Mouse (Mus musculus): ENCODE measurements around the gene Unc13b. TPM values are rescaled to one million over a fixed set of nuclear protein-coding genes. Genes with fewer than 3 reads are reported as not detected.

Unc13b gene
- polyA plus RNA-seq, 1 experiment from 2014 or later, result 0.36 TPM

DNA sequence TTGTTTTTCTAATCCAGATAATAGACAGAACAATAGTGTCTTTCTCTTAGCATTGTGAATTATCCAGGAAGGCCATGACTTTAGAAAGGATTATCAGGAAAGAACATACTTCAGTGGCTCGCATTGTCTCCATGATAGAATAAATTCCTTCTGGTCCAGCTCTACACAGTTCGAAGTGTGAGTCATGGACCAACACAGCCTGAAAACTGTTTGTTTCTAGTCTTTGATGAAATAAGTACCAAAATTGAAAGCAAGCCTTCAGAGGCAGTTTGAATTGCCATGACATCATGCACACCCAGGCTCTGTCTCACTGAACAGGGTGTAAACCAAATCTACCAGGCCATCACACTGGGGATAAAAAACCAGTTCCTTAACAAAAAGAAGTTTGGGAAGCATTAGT is 128.7 kb downstream of the Unc13b start:
- no peaks in the 10 kb centered on the region for H3K79me2 ChIP-seq (ENCODE audit: inconsistent target)
- no peak overlapping the region for H3K27ac ChIP-seq
- H3K4me3 ChIP-seq (ENCODE audit: inconsistent target), result no peak overlapping the region
- H3K36me3 ChIP-seq (ENCODE audit: inconsistent target), result no peaks in the 10 kb centered on the region
- 94% methylated on average over 2 of the region's 2 CpGs for WGBS (ENCODE audit: missing documents)

DNA sequence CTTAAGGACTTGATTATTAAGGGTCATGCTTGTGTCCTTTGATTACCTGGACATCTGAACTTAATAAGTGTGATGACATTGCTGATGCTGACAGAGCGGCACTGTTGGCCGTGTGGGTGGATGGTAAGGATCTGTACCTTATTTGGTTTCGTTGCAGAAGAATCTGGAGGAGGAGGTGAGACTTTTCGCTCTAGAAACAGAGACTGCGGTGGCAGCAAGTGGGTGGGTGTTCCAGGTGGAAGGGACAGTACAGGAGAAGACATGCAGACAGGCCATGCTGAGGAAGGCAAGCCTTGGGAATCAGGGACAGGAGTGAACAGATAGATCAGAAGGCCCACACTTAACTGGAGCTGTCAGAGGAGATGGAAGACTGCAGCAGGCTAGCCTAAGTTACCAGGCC is 130.6 kb downstream of the Unc13b start:
- Histone ChIP-seq H3K27ac (no peak overlapping the region), H3K79me2 (ENCODE audit: inconsistent target) (no peaks in the 10 kb centered on the region), H3K36me3 (ENCODE audit: inconsistent target) (no peaks in the 10 kb centered on the region), H3K4me3 (ENCODE audit: inconsistent target) (no peak overlapping the region)
- WGBS (ENCODE audit: missing documents), result 95% methylated on average over 5 of the region's 5 CpGs

DNA sequence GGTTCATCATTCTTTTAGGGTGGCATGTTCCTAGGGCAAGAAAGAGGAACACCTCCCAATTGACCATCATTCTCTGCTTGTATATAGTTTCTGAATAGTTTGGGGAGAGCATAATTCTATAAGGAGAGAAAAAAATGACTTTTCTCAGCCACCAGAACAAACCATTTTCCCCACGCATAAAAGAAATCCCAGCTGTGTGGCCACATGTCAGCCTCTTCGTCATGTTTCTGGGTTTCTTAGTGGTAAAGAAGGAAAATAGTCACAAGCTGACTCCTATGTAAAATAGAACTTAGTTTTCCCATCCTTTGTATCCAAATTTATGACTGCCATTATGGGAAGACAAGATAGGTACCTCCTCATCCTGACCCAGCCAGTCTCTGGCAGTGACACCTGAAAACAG is 146.2 kb downstream of the Unc13b start:
- WGBS (ENCODE audit: missing documents), result 96% methylated on average over 2 of the region's 2 CpGs
- Histone ChIP-seq H3K79me2 (ENCODE audit: inconsistent target) (no peaks in the 10 kb centered on the region), H3K36me3 (ENCODE audit: inconsistent target) (no peaks in the 10 kb centered on the region), H3K4me3 (ENCODE audit: inconsistent target) (no peak overlapping the region), H3K27ac (no peak overlapping the region)

DNA sequence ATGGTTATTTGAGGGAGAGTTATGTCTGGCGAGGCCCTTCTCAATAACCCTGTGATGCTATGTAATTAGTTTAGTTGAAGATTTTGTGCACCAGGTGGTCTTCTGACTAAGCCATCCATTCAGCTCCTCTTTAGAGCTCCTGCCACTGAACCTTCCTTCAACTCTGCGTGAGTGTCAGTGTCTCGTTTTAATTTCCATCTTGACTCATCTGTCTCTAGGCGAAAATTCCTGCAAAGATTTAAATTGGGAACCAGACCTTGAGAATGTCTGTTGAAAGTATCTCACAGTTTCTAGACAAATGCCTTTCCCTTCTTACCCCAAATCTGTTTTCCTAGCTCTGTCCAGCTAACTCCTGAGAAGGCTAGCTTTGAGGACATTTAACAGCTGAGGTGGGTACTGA is 146.8 kb downstream of the Unc13b start:
- 98% methylated on average over 4 of the region's 4 CpGs for WGBS (ENCODE audit: missing documents)
- H3K36me3 ChIP-seq (ENCODE audit: inconsistent target), result no peaks in the 10 kb centered on the region
- no peak overlapping the region for H3K4me3 ChIP-seq (ENCODE audit: inconsistent target)
- H3K79me2 ChIP-seq (ENCODE audit: inconsistent target), result no peaks in the 10 kb centered on the region
- H3K27ac ChIP-seq, result no peak overlapping the region

DNA sequence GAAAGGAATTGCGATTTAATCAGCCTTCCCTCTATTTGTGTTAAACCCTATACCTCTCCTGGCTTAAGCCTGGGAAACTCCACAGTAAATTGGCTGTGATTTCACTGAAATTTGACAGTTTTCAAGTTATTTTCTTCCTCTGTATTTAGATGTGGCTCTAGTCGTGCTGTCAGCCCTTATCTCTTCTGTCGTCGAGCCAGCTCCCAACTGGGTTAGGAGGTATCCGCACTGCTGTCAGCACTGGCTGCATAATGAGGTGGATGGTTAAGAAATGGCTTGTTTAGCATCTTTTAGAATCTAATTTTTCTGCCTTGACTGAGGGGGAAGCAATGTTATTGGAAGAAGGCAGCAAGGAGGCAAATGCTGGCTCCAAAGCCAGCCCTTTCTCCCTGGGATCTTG is 148.2 kb downstream of the Unc13b start:
- no peaks in the 10 kb centered on the region for H3K36me3 ChIP-seq (ENCODE audit: inconsistent target)
- no peak overlapping the region for H3K4me3 ChIP-seq (ENCODE audit: inconsistent target)
- no peak overlapping the region for H3K27ac ChIP-seq
- H3K79me2 ChIP-seq (ENCODE audit: inconsistent target), result no peaks in the 10 kb centered on the region
- 90% methylated on average over 5 of the region's 5 CpGs for WGBS (ENCODE audit: missing documents)

DNA sequence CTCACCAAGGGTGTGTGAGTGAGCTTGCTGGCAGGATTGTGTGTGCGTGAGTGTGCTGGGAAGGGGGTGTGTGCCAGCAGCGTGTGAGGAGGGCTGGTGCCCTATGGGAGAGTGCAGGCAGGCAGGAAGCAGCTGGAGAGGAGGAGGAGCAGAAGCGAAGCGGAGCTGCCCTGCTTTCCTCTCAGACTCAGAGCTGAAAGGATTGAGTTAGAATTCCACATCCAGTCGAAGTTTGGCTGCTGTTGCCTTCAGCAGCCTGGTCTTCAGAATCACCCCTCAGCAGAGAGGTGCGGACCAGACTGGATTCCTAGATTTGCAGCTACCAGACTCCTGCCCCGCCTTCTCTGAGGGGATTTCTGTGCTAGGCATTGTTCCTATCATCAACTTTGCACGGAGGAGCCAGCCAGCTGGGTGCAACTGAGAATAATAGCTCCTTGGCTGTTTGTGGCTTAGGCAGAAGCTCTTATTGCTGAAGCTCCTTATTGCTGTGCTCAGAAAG is 150.4 kb downstream of the Unc13b start:
- Histone ChIP-seq H3K4me3 (ENCODE audit: inconsistent target) (no peak overlapping the region), H3K79me2 (ENCODE audit: inconsistent target) (no peaks in the 10 kb centered on the region), H3K27ac (no peak overlapping the region), H3K36me3 (ENCODE audit: inconsistent target) (no peaks in the 10 kb centered on the region)
- WGBS (ENCODE audit: missing documents), result 49% methylated on average over 7 of the region's 8 CpGs

DNA sequence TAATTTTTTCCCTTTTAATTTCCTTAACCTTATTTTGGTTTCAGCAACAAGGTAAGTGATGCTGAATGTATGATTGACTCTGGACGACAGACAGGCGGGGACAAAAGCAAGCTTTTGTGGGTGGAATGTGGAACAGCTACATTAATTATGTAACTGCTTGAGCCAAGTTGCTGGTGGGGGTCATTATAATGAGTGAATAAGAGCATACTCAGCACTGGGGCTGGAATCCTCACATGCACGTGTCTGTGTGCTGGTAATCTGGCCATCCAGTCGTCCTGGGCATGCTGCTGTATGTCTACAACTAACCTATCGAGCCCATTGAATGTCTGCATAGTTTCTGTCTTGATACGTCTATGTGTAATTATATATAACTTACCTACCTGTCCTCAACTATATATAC is 150.9 kb downstream of the Unc13b start:
- Histone ChIP-seq H3K36me3 (ENCODE audit: inconsistent target) (no peaks in the 10 kb centered on the region), H3K79me2 (ENCODE audit: inconsistent target) (no peaks in the 10 kb centered on the region), H3K27ac (no peak overlapping the region), H3K4me3 (ENCODE audit: inconsistent target) (no peak overlapping the region)
- 91% methylated on average over 6 of the region's 6 CpGs for WGBS (ENCODE audit: missing documents)

DNA sequence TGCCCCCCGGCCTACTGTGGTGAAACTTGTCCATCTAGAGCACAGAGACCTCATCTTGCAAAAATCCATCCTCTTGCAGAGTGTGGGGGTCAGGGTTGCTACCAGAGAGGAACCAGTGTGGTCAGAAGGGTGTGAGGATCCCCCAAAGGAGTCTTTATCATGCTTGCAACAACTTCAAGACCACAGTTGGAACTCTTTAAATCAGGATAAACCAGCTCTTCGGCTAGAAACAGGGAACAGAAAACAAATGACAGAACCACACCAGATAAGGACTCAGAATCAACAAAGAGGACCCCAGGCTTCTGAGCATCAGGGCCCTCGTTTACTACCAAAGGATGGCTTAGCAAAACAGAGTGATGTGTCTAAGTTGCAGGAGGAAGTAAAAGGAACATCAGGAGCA is 157.7 kb downstream of the Unc13b start:
- no peak overlapping the region for H3K27ac ChIP-seq
- no peaks in the 10 kb centered on the region for H3K79me2 ChIP-seq (ENCODE audit: inconsistent target)
- 58% methylated on average over 3 of the region's 3 CpGs for WGBS (ENCODE audit: missing documents)
- no peaks in the 10 kb centered on the region for H3K36me3 ChIP-seq (ENCODE audit: inconsistent target)
- no peak overlapping the region for H3K4me3 ChIP-seq (ENCODE audit: inconsistent target)

DNA sequence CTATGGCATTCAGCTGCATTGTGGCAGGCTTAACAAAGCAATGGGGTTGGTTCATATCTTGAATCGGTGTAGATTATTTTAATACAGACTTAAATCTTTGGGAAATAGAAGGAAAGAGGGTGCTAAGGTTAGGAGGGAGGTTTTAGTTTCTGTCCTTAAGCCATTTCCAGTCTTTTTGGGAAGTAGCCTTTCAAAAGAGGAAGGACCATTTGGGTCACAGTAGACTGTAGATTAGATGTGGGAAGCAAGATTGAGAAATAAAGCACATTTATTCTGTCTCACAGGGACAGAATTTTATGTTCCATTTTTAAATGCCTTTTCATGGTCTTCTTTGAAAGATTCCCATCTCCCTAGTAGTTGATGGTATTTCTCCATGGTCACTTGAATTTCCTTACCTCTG is 159.2 kb downstream of the Unc13b start:
- Histone ChIP-seq H3K79me2 (ENCODE audit: inconsistent target) (no peaks in the 10 kb centered on the region), H3K27ac (no peak overlapping the region)
- 85% methylated on average over 1 of the region's 1 CpGs for WGBS (ENCODE audit: missing documents)

DNA sequence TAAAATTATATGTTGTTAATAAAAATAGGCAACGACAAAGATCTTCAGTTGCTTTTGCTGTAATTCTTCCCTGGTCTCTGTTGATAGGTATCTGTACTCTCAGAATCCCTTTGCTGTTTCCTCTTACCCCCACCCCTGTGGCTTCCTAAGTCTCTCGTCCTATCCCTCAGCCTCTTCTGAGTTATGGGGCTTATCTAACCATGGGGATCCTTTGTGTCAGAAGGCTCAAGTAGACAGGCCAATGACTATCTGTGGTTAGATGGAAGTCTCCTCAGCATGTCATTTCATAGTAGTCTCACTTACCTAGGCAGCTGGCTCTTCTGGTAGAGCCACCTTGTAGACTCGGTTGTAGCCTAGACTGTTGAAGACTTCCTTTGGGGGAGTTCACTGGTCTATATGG is 173.1 kb downstream of the Unc13b start:
- Histone ChIP-seq H3K4me3 (ENCODE audit: inconsistent target) (no peak overlapping the region), H3K27ac (no peak overlapping the region), H3K79me2 (ENCODE audit: inconsistent target) (no peaks in the 10 kb centered on the region), H3K36me3 (ENCODE audit: inconsistent target) (no peaks in the 10 kb centered on the region)
- WGBS (ENCODE audit: missing documents), result 87% methylated on average over 3 of the region's 3 CpGs

More for the DNA sequence above, 159.2 kb downstream of the Unc13b start:
- H3K36me3 ChIP-seq (ENCODE audit: inconsistent target), result no peaks in the 10 kb centered on the region
- H3K4me3 ChIP-seq (ENCODE audit: inconsistent target), result no peak overlapping the region

DNA sequence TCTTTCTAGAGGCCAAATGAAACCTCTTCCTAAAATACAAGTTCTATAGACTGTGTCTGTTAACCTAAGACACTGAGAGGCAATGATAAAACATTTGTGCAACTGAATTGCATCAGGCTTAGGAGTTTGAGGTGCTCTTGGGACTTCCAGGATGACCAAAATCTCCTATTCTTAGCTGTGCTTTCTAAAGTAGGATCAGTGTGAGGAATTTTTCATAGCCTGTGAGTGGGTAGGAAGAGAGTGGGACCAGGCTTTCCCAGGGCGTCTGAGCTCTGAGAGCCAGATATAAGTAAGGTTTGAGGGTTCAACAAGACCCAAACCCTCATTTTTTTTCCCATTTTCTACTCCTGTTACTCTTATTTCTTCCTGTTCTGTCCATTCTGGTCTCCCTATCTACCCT is 174.2 kb downstream of the Unc13b start:
- Histone ChIP-seq H3K79me2 (ENCODE audit: inconsistent target) (no peaks in the 10 kb centered on the region), H3K4me3 (ENCODE audit: inconsistent target) (no peak overlapping the region), H3K27ac (no peak overlapping the region), H3K36me3 (ENCODE audit: inconsistent target) (no peaks in the 10 kb centered on the region)
- 84% methylated on average over 1 of the region's 1 CpGs for WGBS (ENCODE audit: missing documents)

DNA sequence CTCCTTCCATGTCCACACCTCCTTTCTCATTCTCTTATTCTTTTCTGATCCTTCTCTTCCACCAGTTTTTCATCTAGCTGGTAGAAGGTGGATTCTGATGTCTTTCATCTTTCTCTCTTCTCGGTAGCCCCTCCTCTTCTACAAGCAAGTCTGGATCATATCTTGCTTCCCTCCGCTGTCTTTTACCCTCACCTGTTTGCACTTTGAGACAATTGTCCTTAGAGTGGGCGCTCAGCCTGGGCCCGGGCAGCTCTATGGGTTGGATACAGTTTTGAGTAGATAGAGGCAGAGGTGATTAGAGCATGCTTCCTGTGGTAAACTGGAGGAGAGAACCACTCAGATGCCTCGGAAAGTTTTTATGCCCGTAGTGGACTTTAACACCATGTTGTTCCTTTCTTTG is 174.7 kb downstream of the Unc13b start:
- H3K27ac ChIP-seq, result no peak overlapping the region
- 92% methylated on average over 4 of the region's 6 CpGs for WGBS (ENCODE audit: missing documents)
- no peaks in the 10 kb centered on the region for H3K79me2 ChIP-seq (ENCODE audit: inconsistent target)
- H3K36me3 ChIP-seq (ENCODE audit: inconsistent target), result no peaks in the 10 kb centered on the region
- no peak overlapping the region for H3K4me3 ChIP-seq (ENCODE audit: inconsistent target)

DNA sequence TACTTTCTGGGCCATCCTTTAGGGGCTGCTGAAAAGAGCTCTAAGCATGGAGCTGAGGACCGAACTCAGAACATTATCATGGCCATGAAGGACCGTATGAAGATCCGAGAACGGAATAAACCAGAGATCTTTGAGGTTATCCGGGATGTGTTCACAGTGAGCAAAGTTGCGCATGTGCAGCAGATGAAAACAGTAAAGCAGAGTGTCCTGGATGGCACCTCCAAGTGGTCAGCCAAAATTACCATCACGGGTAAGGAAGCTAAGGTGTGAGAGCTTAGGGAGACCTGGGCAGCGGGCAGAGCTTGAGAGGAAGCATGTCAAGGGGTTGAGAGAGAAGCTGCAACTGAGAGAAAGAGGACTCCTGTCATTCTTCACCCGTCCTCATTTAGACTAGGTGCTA is 178.1 kb downstream of the Unc13b start:
- Histone ChIP-seq H3K79me2 (ENCODE audit: inconsistent target) (no peaks in the 10 kb centered on the region), H3K4me3 (ENCODE audit: inconsistent target) (no peak overlapping the region), H3K27ac (no peak overlapping the region), H3K36me3 (ENCODE audit: inconsistent target) (no peaks in the 10 kb centered on the region)
- 94% methylated on average over 9 of the region's 9 CpGs for WGBS (ENCODE audit: missing documents)

DNA sequence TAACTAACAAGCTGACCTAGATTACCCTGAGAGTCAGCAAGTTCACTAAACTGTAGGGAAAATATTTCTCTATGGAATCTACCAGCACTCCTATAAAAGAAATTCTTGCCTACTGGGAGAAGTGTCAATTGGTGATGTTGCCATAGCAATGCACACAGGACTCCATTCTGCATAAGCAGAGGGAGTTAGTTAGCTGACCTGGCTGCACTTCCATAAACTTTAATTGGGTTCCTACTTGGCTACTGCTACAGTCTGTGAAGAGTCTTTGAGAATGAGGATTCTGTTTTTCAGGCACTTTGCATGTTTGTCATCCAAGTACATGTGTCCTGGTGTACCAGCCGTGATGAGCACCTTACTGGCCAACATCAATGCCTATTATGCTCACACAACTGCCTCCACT is 182.0 kb downstream of the Unc13b start:
- no peaks in the 10 kb centered on the region for H3K36me3 ChIP-seq (ENCODE audit: inconsistent target)
- H3K4me3 ChIP-seq (ENCODE audit: inconsistent target), result no peak overlapping the region
- H3K27ac ChIP-seq, result no peak overlapping the region
- H3K79me2 ChIP-seq (ENCODE audit: inconsistent target), result no peaks in the 10 kb centered on the region
- WGBS (ENCODE audit: missing documents), result 100% methylated on average over 1 of the region's 1 CpGs

DNA sequence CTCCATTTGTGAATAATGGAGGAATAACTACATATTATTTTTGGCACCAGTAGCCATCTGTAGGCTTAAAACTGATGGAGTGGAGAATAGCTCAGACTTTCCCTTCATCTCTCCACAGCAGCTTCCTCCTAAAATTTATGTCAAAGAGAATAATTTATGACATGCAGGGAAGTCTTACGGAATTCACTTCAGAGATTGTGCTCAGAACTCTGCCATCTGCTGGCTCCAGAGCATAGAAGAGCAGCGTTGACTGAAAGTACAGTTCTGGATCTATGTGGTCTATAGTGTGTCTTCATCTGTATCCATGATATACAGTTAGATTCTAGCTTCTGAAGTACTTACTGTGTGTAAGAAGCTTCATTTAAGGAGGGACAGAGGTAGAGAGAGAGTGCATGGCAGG is 185.3 kb downstream of the Unc13b start:
- WGBS (ENCODE audit: missing documents), result 4% methylated on average over 2 of the region's 2 CpGs
- no peaks in the 10 kb centered on the region for H3K79me2 ChIP-seq (ENCODE audit: inconsistent target)
- H3K4me3 ChIP-seq (ENCODE audit: inconsistent target), result no peak overlapping the region
- no peaks in the 10 kb centered on the region for H3K36me3 ChIP-seq (ENCODE audit: inconsistent target)
- no peak overlapping the region for H3K27ac ChIP-seq

DNA sequence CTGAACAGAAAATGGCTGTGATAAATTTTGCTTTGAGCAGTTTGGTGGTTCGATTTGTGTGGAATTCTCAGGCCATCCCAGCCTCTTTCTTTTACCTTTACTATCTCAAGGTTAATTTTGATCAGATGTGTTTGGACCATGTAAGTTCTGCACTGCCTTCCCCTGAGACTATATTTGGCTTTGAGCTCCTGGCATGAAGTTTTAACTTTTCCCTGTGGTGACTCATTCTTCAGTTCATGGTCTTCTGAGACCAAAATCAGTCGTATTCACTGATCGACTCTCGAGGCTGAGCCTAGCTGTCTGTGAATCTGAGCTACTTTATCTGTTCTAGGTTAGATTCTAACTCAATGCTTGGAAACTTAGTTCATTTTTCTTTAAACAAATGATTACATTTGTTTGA is 187.0 kb downstream of the Unc13b start:
- Histone ChIP-seq H3K4me3 (ENCODE audit: inconsistent target) (no peak overlapping the region), H3K36me3 (ENCODE audit: inconsistent target) (no peaks in the 10 kb centered on the region), H3K27ac (no peak overlapping the region), H3K79me2 (ENCODE audit: inconsistent target) (no peaks in the 10 kb centered on the region)
- 88% methylated on average over 4 of the region's 4 CpGs for WGBS (ENCODE audit: missing documents)

Data from macrophage (primary cell).